Comparison of ENCODE assay signal across 26 mouse cellular contexts in the genomic region with DNA sequence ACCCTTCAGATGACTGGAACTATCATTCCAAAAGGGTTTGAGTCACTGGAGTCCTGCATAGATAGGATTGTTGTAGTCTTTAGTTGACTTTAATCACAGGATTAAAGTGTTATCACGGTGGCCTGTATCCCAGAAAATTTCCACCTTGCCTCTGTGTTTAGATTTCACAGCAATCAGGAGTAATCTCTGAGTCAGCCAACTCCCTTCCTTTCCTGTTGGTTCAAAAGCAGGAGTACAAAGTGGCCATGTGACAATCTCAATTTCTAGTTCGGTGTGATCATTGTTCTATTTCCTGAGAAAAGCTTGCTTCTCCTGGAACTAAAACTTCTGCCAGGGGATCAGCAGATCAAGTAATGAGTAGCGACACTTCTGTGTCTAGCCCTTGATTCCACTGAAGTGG.
DNase-seq lines count a peak whose midpoint lies in the region; ATAC-seq and TF ChIP-seq lines count a peak whose summit lies in the region.
"Had no signal": no experiment of that assay in that cellular context is flagged by ENCODE, and none has a peak within 500 bp of the region (broad histone marks: within the 10 kb centered on the region; RNA-seq: fewer than 3 reads in every experiment).

No protein-coding gene starts in this region.

- no peaks in the 10 kb centered on the region for H3K9me3 ChIP-seq in lung, postnatal 0 days (ENCODE audit: low read length)
- H3K9me3 ChIP-seq: embryonic facial prominence, embryonic 10.5 days; embryonic facial prominence, embryonic 13.5 days; forebrain, embryonic 12.5 days; forebrain, embryonic 15.5 days; hindbrain, embryonic 12.5 days; hindbrain, embryonic 15.5 days had no signal

- no peak for TF ChIP-seq CTCF in gastrocnemius, adult 2 months (IDR thresholded peaks at IDR 0.05)
- TF ChIP-seq CTCF in lung, postnatal 0 days (IDR thresholded peaks at IDR 0.05): no peak

- TF ChIP-seq EP300 in lung, postnatal 0 days (IDR thresholded peaks at IDR 0.05): no peak

- no peaks in the 10 kb centered on the region for H3K4me1 ChIP-seq in lung, postnatal 0 days (ENCODE audit: insufficient read depth, low read depth, low read length)
- H3K4me1 ChIP-seq: embryonic facial prominence, embryonic 13.5 days; forebrain, embryonic 12.5 days; forebrain, embryonic 15.5 days; hindbrain, embryonic 12.5 days; hindbrain, embryonic 15.5 days had no signal

- no peak overlapping the region for H3K9ac ChIP-seq in lung, postnatal 0 days (replicated peaks; ENCODE audit: low read depth)
- H3K9ac ChIP-seq: embryonic facial prominence, embryonic 13.5 days; forebrain, embryonic 12.5 days; forebrain, embryonic 15.5 days; hindbrain, embryonic 12.5 days; hindbrain, embryonic 15.5 days had no signal

- H3K4me3 ChIP-seq in gastrocnemius, adult 2 months: no peak overlapping the region
- H3K4me3 ChIP-seq in lung, postnatal 0 days (ENCODE audit: low read depth, low read length): no peak overlapping the region
- H3K4me3 ChIP-seq: embryonic facial prominence, embryonic 10.5 days; embryonic facial prominence, embryonic 13.5 days; erythroblast, embryonic 14.5 days; forebrain, embryonic 12.5 days; forebrain, embryonic 15.5 days; hindbrain, embryonic 12.5 days; hindbrain, embryonic 15.5 days had no signal

- DNase-seq in gastrocnemius, adult 2 months: no peak
- DNase-seq in gastrocnemius, adult 8-10 months (ENCODE audit: low spot score in 2 of 2): no peak
- DNase-seq in heart, adult 8-10 months (ENCODE audit: low spot score): peak; percentile 36
- DNase-seq in heart, postnatal 14 days: no peak
- peak; percentile 10 for DNase-seq in lung, postnatal 0 days (ENCODE audit: low spot score)
- no peak for DNase-seq in lung, postnatal 10 days
- peak; percentile 24 for DNase-seq in Muller cell, postnatal 12 days (ENCODE audit: inconsistent ontology term)
- DNase-seq in left cerebral cortex, postnatal 25 days (ENCODE audit: low spot score in 2 of 2): no peak
- DNase-seq: adrenal gland, postnatal 10 days; adrenal gland, postnatal 36 days; cerebellum, adult 11 months; cerebellum, adult 8-10 months; cerebellum, postnatal 10 days; cerebellum, postnatal 36 days; embryo, embryonic 11 days; gastrocnemius, postnatal 25 days had no signal

- no peaks in the 10 kb centered on the region for H3K36me3 ChIP-seq in lung, postnatal 0 days (ENCODE audit: insufficient read depth, low read length)
- H3K36me3 ChIP-seq: embryonic facial prominence, embryonic 10.5 days; embryonic facial prominence, embryonic 13.5 days; forebrain, embryonic 12.5 days; forebrain, embryonic 15.5 days; hindbrain, embryonic 12.5 days; hindbrain, embryonic 15.5 days had no signal

- no peaks in the 10 kb centered on the region for H3K27me3 ChIP-seq in lung, postnatal 0 days (replicated peaks; ENCODE audit: insufficient read depth, low read length)
- H3K27me3 ChIP-seq: embryonic facial prominence, embryonic 13.5 days; forebrain, embryonic 12.5 days; forebrain, embryonic 15.5 days; hindbrain, embryonic 12.5 days; hindbrain, embryonic 15.5 days; Patski had no signal

- intact Hi-C loops in gastrocnemius, adult 2 months (cut with DNase I): no loop called here
- intact Hi-C loops in heart, postnatal 14 days (cut with DNase I): no loop called here
- intact Hi-C loops in left cerebral cortex, postnatal 25 days (cut with DNase I): loop anchor here (10.0 kb wide), 1 partner anchor 424 kb away; no protein-coding TSS in a partner anchor

- no peak overlapping the region for H3K4me2 ChIP-seq in lung, postnatal 0 days (replicated peaks; ENCODE audit: low read depth, low read length)
- H3K4me2 ChIP-seq: embryonic facial prominence, embryonic 13.5 days; forebrain, embryonic 12.5 days; forebrain, embryonic 15.5 days; heart, embryonic 11.5 days; hindbrain, embryonic 12.5 days; hindbrain, embryonic 15.5 days had no signal

- no peak for ATAC-seq in lung, postnatal 0 days
- ATAC-seq: forebrain, embryonic 15.5 days; intestine, postnatal 0 days; Patski had no signal

- peak overlapping the region; percentile 59 for H3K27ac ChIP-seq in gastrocnemius, adult 2 months
- H3K27ac ChIP-seq in lung, postnatal 0 days (ENCODE audit: low read length): no peak overlapping the region
- H3K27ac ChIP-seq: embryonic facial prominence, embryonic 10.5 days; embryonic facial prominence, embryonic 13.5 days; forebrain, embryonic 12.5 days; forebrain, embryonic 15.5 days; hindbrain, embryonic 12.5 days; hindbrain, embryonic 15.5 days had no signal

- WGBS in lung, postnatal 0 days: 49% methylated on average over 3 of the region's 3 CpGs

Comparison
In these comparisons a context has a peak if more than half of its experiments do, and no peak if none do; other contexts are left out.
1. DNase-seq: peak in heart, adult 8-10 months (single experiment), lung, postnatal 0 days (single experiment) and Muller cell, postnatal 12 days (single experiment); none in gastrocnemius, adult 2 months (single experiment), gastrocnemius, adult 8-10 months (0 of 2), heart, postnatal 14 days (0 of 2), lung, postnatal 10 days (single experiment) and left cerebral cortex, postnatal 25 days (0 of 2).